Mouse (Mus musculus) midbrain, embryonic 16.5 days (tissue): ENCODE results near the gene AC109138.7. TPM values are rescaled to one million over a fixed set of nuclear protein-coding genes. Genes with fewer than 3 reads are reported as not detected.
"Not testable (repeated sequence)": the region's sequence is repeated elsewhere in the genome, so short reads cannot be mapped to it uniquely, and the experiment has no call there.

Experiments used
- ATAC-seq: fragments of 200-750 bp; cut with Nextera tagmentation; 2 replicates; pipeline ENCODE4 v1.8.0; 2017; ENCODE audit warnings: moderate TSS enrichment
- H3K27ac ChIP-seq: fragments of 300-500 bp; sonication (generic); 2 replicates; pipeline ENCODE4 v1.5.1; 2014; ENCODE audit warnings: mild to moderate bottlenecking, low read length, mixed read lengths
- H3K27me3 ChIP-seq: fragments of 300-500 bp; sonication (generic); 2 replicates; pipeline ENCODE4 v1.6.1; 2014; ENCODE audit warnings: low read depth, low read length, mixed read lengths; ENCODE audit not compliant: control insufficient read depth, insufficient read depth
- H3K36me3 ChIP-seq: fragments of 300-500 bp; sonication (generic); 2 replicates; pipeline ENCODE4 v1.6.1; 2014; ENCODE audit warnings: mild to moderate bottlenecking, low read length, moderate library complexity, mixed read lengths; ENCODE audit not compliant: control insufficient read depth, insufficient read depth
- H3K4me1 ChIP-seq: fragments of 300-500 bp; sonication (generic); 2 replicates; pipeline ENCODE4 v1.6.1; 2014; ENCODE audit warnings: mild to moderate bottlenecking, low read length, mixed read lengths; ENCODE audit not compliant: control insufficient read depth, insufficient read depth
- H3K4me2 ChIP-seq: fragments of 300-500 bp; sonication (generic); 2 replicates; pipeline ENCODE4 v1.6.1; 2014; ENCODE audit warnings: mild to moderate bottlenecking, low read length, mixed read lengths
- H3K4me3 ChIP-seq: fragments of 300-500 bp; sonication (generic); 2 replicates; pipeline ENCODE4 v1.5.1; 2014; ENCODE audit warnings: low read depth, mild to moderate bottlenecking, low read length, moderate library complexity, mixed read lengths
- H3K9ac ChIP-seq: fragments of 300-500 bp; sonication (generic); 2 replicates; pipeline ENCODE4 v1.6.1; 2014; ENCODE audit warnings: low read depth, low read length, mixed read lengths
- H3K9me3 ChIP-seq: fragments of 300-500 bp; sonication (generic); replicated peaks from 2 replicates; pipeline ENCODE4 v1.6.1; 2014; ENCODE audit warnings: mild to moderate bottlenecking, low read length, mixed read lengths; ENCODE audit not compliant: control insufficient read depth, poor library complexity, severe bottlenecking
- WGBS: fragments of 180-500 bp; shearing (Covaris S2); extraction: QIAGEN DNeasy Blood & Tissue Kit; methylation state at CpG from one replicate; pipeline ENCODE4 v1.1.7; 2014; 5-methylcytosine and 5-hydroxymethylcytosine counted together
- polyA plus RNA-seq: library from polyadenylated mRNA; unstranded; fragments of >200 nt; fragmentation: Nextera tagmentation; extraction: Ambion mirVana; gene quantifications from 2 replicates; pipeline ENCODE4 v1.2.1, GENCODE M21; 2015

Gene AC109138.7
- polyA plus RNA-seq, 1 experiment from 2014 or later: not detected

DNA sequence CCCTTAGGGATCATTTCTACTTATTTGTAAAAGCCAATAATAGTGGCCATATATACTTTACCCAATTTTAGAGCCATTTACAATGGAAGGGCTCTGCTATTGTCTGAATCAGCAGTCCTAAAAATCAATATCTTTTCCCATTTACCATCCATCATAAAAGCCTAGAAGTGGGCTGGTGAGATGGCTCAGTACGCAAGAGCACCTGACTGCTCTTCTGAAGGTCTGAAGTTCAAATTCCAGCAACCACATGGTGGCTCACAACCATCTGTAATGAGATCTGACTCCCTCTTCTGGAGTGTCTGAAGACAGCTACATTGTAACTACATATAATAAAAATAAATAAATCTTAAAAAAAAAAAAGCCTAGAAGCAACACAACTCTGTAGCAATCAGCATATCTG, 34.5 kb downstream of the AC109138.7 start:
- not testable (repeated sequence) for ATAC-seq, H3K4me1 ChIP-seq, H3K4me3 ChIP-seq, H3K9ac ChIP-seq, H3K9me3 ChIP-seq, H3K27me3 ChIP-seq, H3K4me2 ChIP-seq, H3K27ac ChIP-seq, H3K36me3 ChIP-seq
- 71% methylated on average over 1 of the region's 1 CpGs for WGBS

GRCm38 (mm10) chr19:4254230-4254629, 40.1 kb downstream of the AC109138.7 start:
- Histone ChIP-seq H3K4me2 (no peak overlapping the region), H3K27me3 (no peaks in the 10 kb centered on the region), H3K9me3 (no peaks in the 10 kb centered on the region), H3K9ac (no peak overlapping the region), H3K4me3 (no peak overlapping the region), H3K4me1 (peaks cover 2% of the 10 kb centered on the region; the same call in 1 of the 2 replicates), H3K27ac (no peak overlapping the region), H3K36me3 (no peaks in the 10 kb centered on the region)
- ATAC-seq: no peak
- WGBS: 89% methylated on average over 7 of the region's 7 CpGs

DNA sequence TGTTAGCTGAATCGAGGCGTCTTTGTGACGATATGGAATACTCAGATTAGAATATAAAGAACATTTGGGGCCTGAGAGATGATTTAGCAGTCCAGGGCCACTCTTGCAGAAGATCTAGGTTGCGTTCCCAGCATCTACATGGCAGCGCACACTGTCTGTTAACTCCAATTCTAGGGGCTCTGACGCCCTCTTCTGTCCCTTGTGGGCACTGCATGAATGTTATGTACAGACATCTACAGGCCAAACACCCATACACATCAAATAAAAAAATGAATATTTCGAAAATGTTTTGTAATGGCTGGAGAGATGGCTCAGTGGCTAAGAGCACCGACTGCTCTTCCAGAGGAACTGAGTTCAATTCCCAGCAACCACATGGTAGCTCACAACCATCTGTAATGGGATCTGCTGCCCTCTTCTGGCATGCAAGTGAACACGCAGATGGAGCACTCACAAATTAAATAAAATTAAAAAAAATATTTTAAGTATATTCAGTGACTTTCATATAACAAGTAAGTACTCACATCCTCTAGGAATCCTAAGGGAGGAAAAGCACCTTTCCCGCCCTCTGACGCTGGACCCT, 41.5 kb downstream of the AC109138.7 start:
- H3K9me3 ChIP-seq: no peaks in the 10 kb centered on the region
- H3K9ac ChIP-seq: no peak overlapping the region
- H3K4me3 ChIP-seq: no peak overlapping the region
- H3K4me2 ChIP-seq: no peak overlapping the region
- WGBS: 73% methylated on average over 11 of the region's 11 CpGs
- no peaks in the 10 kb centered on the region for H3K27me3 ChIP-seq
- peaks cover 2% of the 10 kb centered on the region; the same call in 1 of the 2 replicates for H3K4me1 ChIP-seq
- H3K36me3 ChIP-seq: no peaks in the 10 kb centered on the region
- ATAC-seq: no peak
- no peak overlapping the region for H3K27ac ChIP-seq

DNA sequence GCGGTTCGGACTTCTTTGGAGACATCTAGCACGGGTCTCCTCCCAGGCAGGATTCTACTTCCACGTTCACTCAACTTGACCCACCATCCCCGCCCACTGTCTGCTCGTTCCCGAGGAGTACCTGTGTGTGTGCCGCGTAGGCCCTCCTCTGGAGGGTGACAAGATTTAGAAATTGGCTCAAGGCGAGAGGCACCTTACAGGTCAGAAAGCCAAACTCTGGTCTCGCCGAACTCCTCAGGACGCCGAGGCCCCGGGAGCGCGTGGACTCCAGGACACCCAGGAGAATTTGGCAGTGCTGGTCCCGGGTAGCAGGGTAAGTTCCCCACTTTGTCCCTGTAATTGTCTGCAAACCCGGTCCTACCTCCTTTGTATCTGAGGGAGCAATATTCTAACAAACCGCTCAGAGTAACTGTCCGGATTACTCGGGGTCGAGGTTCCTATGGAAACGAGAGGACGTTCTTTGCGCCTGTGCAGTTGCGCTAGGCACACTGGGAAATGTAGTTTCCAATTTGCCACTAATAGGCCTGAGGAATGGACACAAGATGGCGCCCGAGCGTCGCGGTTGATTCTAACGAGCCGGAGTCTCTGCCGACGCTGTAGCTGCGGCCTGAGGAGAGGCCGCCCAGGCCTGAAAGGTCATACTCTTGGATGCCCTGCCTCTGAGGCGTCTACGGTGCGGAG, 43.2 kb downstream of the AC109138.7 start:
- H3K9ac ChIP-seq: peak overlapping the region; percentile 73
- ATAC-seq: peak; percentile 94
- H3K4me3 ChIP-seq: peak overlapping the region; percentile 66
- under 1% methylated on average over 41 of the region's 41 CpGs for WGBS
- H3K4me2 ChIP-seq: peak overlapping the region; percentile 91
- H3K9me3 ChIP-seq: no peaks in the 10 kb centered on the region
- peak overlapping the region; percentile 69 for H3K27ac ChIP-seq
- H3K36me3 ChIP-seq: no peaks in the 10 kb centered on the region
- H3K27me3 ChIP-seq: no peaks in the 10 kb centered on the region
- H3K4me1 ChIP-seq: peaks cover 2% of the 10 kb centered on the region; the same call in 1 of the 2 replicates

GRCm38 (mm10) chr19:4257897-4258252, 43.7 kb downstream of the AC109138.7 start:
- ATAC-seq: no peak
- H3K27ac ChIP-seq: no peak overlapping the region
- peaks cover 2% of the 10 kb centered on the region; the same call in 1 of the 2 replicates for H3K4me1 ChIP-seq
- peak overlapping the region; percentile 66 for H3K4me3 ChIP-seq
- H3K9me3 ChIP-seq: no peaks in the 10 kb centered on the region
- WGBS: 18% methylated on average over 12 of the region's 12 CpGs
- H3K36me3 ChIP-seq: no peaks in the 10 kb centered on the region
- peak overlapping the region; percentile 91 for H3K4me2 ChIP-seq
- H3K9ac ChIP-seq: peak overlapping the region; percentile 40
- no peaks in the 10 kb centered on the region for H3K27me3 ChIP-seq

DNA sequence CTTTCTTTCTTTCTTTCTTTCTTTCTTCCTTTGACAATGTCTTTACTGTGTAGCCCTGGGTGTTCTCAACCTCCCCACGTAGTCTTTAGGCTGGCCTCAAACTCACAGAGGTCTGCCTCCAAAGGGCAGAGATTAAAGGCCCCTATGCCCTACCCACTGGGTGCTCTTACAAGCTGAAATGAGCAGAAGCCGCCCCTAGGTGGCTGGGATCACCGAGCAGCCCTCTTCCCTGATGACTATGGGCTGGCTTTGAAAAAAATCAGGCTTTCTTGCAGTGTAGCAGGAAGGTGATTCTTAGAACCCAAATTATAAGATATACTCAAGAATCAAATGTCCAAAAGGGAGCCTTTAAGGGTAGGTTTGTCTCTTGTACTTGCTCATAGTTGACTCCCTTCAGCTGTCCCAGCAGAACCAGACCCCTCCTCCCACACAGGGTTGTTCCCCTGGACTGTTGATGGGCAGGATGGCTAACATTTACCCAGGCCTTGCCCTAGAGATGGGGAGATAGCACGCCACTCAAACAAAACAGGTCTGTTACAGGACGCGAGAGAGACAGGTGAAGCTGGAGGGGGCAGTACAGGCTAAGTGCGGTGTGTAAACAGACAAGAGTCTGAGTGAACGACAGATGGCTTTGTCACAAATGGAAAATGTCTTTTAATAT, 47.0 kb downstream of the AC109138.7 start:
- H3K27me3 ChIP-seq: no peaks in the 10 kb centered on the region
- ATAC-seq: no peak
- 0 out of 2 replicates have a peak overlapping the region, but pooled peaks have one; percentile 30 for H3K9ac ChIP-seq
- no peak overlapping the region for H3K4me2 ChIP-seq
- WGBS: 50% methylated on average over 8 of the region's 8 CpGs
- no peaks in the 10 kb centered on the region for H3K36me3 ChIP-seq
- H3K9me3 ChIP-seq: no peaks in the 10 kb centered on the region
- H3K4me3 ChIP-seq: no peak overlapping the region
- H3K4me1 ChIP-seq: peaks cover 2% of the 10 kb centered on the region; the same call in 1 of the 2 replicates
- H3K27ac ChIP-seq: no peak overlapping the region

- 77% methylated on average over 6 of the region's 6 CpGs for WGBS
- no peak for ATAC-seq
- no peak overlapping the region for H3K9ac ChIP-seq
- H3K4me1 ChIP-seq: no peaks in the 10 kb centered on the region
- no peaks in the 10 kb centered on the region for H3K9me3 ChIP-seq
- no peaks in the 10 kb centered on the region for H3K36me3 ChIP-seq
- H3K4me3 ChIP-seq: no peak overlapping the region
- H3K27me3 ChIP-seq: peaks cover under 1% of the 10 kb centered on the region; the same call in 1 of the 2 replicates
- H3K27ac ChIP-seq: no peak overlapping the region
- no peak overlapping the region for H3K4me2 ChIP-seq
Measured at GRCm38 (mm10) chr19:4262756-4263155, 48.6 kb downstream of the AC109138.7 start.

DNA sequence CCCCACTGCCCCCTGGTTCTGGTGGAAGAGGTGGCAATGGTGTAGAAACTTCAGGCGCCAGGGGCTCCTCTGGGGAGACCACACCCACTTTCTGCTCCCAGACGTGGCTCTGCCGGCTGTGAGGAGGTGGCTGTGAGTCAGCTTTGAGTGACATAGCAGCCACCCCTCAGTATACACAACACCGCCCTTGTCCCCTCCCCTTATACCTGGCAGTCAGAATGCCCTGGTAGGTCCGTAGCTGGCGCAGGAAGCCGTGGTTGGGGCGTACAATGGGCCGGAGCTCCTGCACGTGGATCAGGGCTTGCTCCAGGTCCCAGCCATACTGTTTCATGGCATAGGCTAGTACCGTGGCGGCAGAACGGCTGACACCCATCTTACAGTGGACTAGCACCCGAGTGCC, 49.5 kb downstream of the AC109138.7 start:
- WGBS: 67% methylated on average over 14 of the region's 14 CpGs
- ATAC-seq: no peak
- Histone ChIP-seq H3K9ac (no peak overlapping the region), H3K27me3 (peaks cover 5% of the 10 kb centered on the region; the same call in 1 of the 2 replicates), H3K4me3 (no peak overlapping the region), H3K27ac (no peak overlapping the region), H3K36me3 (no peaks in the 10 kb centered on the region), H3K9me3 (no peaks in the 10 kb centered on the region), H3K4me1 (0 out of 2 replicates have a peak, but pooled peaks cover under 1% of the 10 kb centered on the region), H3K4me2 (no peak overlapping the region)
